Mouse (Mus musculus): Measurements from ENCODE around the gene Sh3bgrl3. TPM values are rescaled to one million over a fixed set of nuclear protein-coding genes. Genes with fewer than 3 reads are reported as not detected.

The Sh3bgrl3 gene
- total RNA-seq, 2 experiments from 2014 or later: 70.4 to 72.6 TPM

- DNase-seq: peak; percentile 68
Observed at GRCm38 (mm10) chr4:134078694-134079093, 49.9 kb downstream of the Sh3bgrl3 start.

Other genes starting within 250 kb of the Sh3bgrl3 start
- gene Rps6ka1, start 241.0 kb downstream of the Sh3bgrl3 start, total RNA-seq (2021): 10 to 100 TPM in 1 of 2 experiments, 1 to 10 TPM in 1; 9.1 to 10.7 TPM
- gene Hmgn2, start 160.1 kb downstream of the Sh3bgrl3 start, total RNA-seq (2021): 100 to 1,000 TPM; 484 to 489 TPM
- 10 to 100 TPM; 39.1 to 40.7 TPM for gene Dhdds, start 127.9 kb downstream of the Sh3bgrl3 start, total RNA-seq (2021)
- gene Lin28a, start 109.9 kb downstream of the Sh3bgrl3 start, total RNA-seq (2021): under 1 TPM; 0.27 to 0.29 TPM
- gene Zfp683, start 75.0 kb downstream of the Sh3bgrl3 start, total RNA-seq (2021): not detected
- not detected for gene Crybg2, start 68.0 kb downstream of the Sh3bgrl3 start, total RNA-seq (2021)
- 1 to 10 TPM; 4.3 to 5.6 TPM for gene Cd52, start 33.7 kb downstream of the Sh3bgrl3 start, total RNA-seq (2021)
- 1 to 10 TPM; 1.2 to 2.0 TPM for gene Ubxn11, start 26.2 kb downstream of the Sh3bgrl3 start, total RNA-seq (2021)
- gene Cep85, start 58.3 kb upstream of the Sh3bgrl3 start, total RNA-seq (2021): 10 to 100 TPM; 34.5 to 38.7 TPM
- gene Gm7534, start 74.2 kb upstream of the Sh3bgrl3 start, total RNA-seq (2021): not detected
- not detected for gene Catsper4, start 98.6 kb upstream of the Sh3bgrl3 start, total RNA-seq (2021)
- gene Cnksr1, start 109.6 kb upstream of the Sh3bgrl3 start, total RNA-seq (2021): 1 to 10 TPM; 1.6 to 2.0 TPM
- not detected for gene E130218I03Rik, start 114.9 kb upstream of the Sh3bgrl3 start, total RNA-seq (2021)
- gene Zfp593, start 116.8 kb upstream of the Sh3bgrl3 start, total RNA-seq (2021): 1 to 10 TPM; 5.8 TPM
- gene Gm30191, start 118.1 kb upstream of the Sh3bgrl3 start, total RNA-seq (2021): not detected
- gene Grrp1, start 125.3 kb upstream of the Sh3bgrl3 start, total RNA-seq (2021): 10 to 100 TPM in 1 of 2 experiments, 1 to 10 TPM in 1; 8.9 to 10.3 TPM
- gene Pdik1l, start 159.1 kb upstream of the Sh3bgrl3 start, total RNA-seq (2021): 10 to 100 TPM; 11.8 to 12.2 TPM
- 100 to 1,000 TPM; 199 to 226 TPM for gene Trim63, start 186.3 kb upstream of the Sh3bgrl3 start, total RNA-seq (2021)
- under 1 TPM; 0.29 to 0.61 TPM for gene Slc30a2, start 214.4 kb upstream of the Sh3bgrl3 start, total RNA-seq (2021)

Measured in heart, postnatal 4 days (tissue).